Mouse (Mus musculus) spleen, adult 2 months (tissue): Measurements from ENCODE around the gene Trpc7.

Experiments used
- CTCF ChIP-seq: fragments of 200-500 bp; IDR thresholded peaks from 2 replicates; pipeline ENCODE4 v1.5.1; 2011; ENCODE audit warnings: mild to moderate bottlenecking, inconsistent platforms; ENCODE audit not compliant: insufficient read depth, insufficient read length, insufficient replicate concordance; ENCODE audit errors: extremely low read depth
- POLR2A ChIP-seq: fragments of 200-500 bp; IDR thresholded peaks from 2 replicates; pipeline ENCODE4 v1.6.1; 2011; ENCODE audit warnings: low read depth, low read length, inconsistent platforms

DNA sequence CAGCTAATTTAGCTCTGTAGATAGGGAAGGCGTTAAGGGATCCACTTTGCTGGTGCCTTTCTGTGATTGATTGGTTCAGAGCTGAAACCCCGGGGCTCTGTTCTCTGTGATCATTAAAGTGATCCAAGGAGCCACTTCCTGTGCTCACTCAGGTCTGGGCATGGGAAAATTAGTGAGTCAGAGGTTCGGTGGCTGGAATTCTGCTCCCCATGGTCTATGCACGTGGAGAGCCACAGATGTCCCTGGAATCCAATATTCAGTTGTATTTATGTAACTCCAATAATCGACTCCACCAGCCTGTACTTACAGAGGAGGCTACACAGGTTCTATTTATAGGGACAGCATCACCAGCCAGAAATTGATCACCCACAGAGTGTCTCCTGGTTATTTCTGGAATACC, 129.6 kb downstream of the Trpc7 start:
- no peak for TF ChIP-seq POLR2A
- no peak for TF ChIP-seq CTCF
